Mouse (Mus musculus) spleen, postnatal 10 days (tissue): ENCODE measurements around the gene Ankrd40.

Experiments
- DNase-seq, 2 experiments: peaks; one replicate each; pipeline ENCODE4 v3.0.0; 2021 to 2022; ENCODE audit warnings: low spot score in 2 of 2

Ankrd40 gene

DNA sequence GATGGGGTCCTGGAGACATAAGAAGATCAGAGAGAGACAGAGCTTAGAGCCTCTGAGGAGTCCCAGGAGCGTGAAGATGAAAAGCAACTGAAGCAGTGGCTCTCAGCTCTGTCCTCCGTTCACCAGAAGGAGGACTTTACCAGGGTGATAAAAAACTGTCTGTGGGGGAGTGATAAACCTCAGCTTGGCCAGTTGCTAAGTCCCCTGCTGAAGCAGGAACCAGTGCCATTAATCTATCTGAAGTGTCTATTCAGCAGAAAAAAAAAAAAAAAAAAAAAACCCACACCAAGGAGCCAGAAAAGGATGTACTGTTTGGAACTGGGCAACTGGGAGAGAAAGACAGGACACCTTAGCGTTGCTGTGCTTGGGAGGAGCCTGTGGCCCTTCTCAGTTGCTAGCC lies 23.3 kb downstream of the Ankrd40 start:
- peak in 1 of 2 experiments; percentile 42 for DNase-seq

DNA sequence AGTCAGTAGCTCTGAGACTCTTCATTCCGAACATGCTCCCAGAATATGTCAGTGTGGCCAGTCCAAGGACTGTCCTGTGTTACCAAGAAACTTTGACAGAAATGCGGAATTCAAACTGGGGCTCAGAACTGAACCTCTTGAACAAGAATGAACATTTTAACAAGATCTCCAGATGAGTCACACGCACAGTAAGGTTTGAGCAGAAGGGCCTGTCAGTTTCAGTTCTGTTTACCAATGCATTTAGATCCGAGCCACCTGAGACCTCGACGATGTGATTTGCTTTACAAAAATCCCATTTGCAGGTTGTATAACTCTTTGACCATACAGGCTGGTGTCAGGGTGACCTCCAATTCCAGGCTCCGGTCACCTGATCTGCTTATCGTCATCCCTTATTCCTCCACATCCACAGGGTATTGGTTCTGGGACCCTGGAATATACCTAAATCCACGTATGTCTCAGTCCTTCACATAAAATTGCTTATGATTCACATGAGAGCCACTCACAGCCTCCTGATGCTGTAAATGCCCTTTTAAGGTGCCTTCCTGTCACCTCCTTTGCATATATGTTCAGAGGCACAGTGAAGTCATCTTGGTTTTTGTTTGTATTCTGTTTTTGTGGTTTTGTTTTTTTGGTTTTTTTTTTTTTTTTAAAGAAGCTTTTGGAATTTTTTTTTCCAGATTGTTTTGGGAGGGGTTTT lies 27.9 kb downstream of the Ankrd40 start:
- no peak for DNase-seq

DNA sequence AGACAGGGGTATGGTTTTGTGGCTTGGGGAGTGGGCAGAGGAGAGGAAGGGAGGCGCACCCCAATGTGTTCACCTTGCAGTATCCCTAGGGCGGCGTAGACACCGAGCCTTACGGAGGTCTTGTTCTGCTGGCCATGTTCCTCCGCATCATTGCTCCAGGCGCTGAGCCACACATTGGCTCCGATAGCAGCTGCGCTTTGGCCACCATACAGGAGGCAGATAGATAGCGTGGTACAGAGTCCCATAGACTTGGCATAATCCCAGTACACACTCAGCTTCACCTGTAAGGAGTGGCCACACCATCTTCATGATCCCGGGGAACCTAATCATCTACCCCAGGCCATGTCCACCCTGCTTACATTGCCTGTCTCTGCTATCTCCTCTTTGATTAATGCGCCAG lies 31.4 kb downstream of the Ankrd40 start:
- no peak for DNase-seq

DNA sequence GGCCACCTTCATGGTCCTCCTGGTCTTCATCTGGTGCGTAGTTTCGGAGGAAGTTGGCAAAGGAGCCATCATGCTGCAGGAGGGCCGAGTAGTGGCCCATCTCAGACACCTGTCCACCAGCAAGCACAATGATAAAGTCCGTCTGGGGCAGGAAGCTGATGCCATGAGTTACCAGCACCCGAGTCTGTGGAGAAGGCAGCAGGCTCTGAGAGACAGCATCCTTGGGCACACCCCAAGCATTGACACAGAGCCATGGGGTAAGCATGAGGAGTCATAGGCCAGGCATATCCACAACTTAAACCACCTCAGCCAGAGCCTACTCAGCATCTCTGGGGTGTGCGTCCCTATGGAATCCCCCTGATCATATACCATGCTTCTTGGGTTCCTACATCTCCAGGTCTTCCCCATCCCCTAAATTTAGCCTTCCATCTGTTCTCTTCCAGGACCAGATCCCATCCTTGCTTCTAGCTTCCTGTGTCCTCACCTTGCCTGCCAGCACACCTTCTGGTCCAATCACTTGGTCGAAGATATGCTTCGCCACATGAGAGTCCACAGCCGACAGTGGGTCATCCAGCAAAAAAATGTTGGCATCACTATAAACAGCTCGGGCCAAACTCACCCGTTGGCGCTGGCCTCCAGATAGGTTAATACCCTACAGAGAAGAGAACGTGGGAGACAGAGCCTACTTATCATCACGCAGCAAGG lies 33.5 kb downstream of the Ankrd40 start:
- DNase-seq, result no peak

DNA sequence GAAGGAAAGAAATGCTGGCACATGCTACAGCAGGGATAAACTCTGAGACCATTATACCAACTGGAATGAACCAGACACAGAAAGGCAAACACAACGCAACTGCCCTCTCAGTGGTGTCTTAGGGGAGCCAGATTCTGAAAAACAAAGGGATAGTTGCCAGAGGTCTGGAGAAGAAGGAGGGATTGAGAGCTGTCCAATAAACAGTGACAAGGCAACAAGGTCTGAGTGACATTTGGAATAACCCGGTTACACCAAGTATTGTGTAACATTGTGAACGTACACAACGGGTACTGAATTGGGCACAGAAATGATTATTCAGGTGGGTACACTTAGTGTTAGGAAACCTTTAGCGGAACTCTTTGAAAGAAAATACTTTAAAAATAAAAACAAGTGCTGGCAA lies 34.3 kb downstream of the Ankrd40 start:
- DNase-seq, result no peak

DNA sequence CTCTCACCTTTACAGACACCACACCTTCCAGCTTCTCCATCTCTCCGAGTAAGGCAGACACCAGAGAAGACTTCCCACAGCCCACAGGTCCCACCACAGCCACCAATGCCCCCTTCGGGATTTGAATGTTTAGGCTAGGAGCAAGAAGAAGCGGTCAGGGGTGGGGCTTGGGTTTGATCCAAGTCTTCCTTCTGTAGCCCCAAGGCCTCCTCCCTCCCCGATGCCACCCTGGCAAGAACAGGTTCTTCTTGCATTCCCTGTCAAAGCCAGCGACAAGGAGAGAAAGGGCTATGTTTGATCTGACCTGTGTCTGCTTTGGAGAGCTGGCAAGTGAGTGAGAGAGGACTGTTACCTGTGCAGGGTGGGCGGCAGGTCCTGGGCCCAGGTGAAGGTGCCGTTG lies 35.9 kb downstream of the Ankrd40 start:
- DNase-seq, result no peak

DNA sequence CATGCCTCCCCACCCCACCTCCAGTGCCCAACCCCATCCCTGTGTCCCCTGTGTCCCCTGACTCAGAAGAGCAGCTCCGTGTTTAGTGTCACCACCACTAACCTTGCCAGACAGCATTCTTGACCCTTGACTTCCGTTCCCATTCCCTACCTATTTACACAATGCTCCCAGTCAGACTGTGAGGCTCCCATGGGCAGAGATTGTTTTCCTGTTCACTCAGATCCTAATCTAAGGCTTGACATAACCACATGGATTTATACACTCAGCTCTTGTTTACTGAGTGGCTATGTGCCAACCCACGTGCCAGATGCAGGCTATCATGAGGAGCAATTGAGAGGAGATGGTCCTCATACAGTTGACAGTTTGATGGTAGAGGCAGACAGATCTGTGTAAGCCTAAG lies 37.5 kb downstream of the Ankrd40 start:
- DNase-seq, result no peak

DNA sequence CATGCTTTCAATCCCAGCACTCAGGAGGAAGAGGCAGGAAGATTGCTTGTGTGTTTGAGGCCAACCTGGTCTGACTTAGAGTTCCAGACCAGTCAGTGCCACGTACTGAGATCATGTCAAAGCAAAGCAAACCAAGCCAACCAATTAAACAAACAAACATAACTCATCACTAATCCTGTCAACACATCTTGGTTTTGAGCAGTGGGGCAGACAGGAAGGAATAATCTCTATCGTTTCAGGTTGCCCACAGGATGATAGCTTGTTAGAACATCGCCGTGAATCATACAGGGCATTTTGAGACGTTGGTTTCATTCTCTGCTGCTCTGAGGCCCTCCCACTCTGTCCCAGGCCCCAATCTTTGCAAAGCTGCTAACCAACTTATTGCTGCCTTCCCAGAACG lies 42.2 kb downstream of the Ankrd40 start:
- DNase-seq, result no peak

DNA sequence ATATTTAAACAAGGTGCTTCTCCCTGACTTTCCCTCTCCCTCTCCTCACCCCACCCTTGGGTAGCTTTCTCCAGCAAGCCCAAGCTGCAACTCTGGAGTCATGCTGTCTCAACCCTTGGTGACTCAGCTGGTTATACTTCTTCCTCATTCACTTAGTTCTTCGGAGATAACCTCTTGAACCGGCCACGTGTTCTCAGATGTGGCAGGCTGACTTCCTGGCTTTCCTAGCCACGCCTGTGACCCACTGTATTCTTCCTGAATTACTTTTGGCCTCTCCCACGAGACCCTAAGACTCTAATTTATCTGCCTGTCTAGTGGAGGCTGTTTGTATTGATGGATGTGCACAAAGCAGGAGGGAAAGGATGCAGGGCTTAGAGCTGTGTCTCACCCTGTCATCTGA lies 43.0 kb downstream of the Ankrd40 start:
- no peak for DNase-seq

DNA sequence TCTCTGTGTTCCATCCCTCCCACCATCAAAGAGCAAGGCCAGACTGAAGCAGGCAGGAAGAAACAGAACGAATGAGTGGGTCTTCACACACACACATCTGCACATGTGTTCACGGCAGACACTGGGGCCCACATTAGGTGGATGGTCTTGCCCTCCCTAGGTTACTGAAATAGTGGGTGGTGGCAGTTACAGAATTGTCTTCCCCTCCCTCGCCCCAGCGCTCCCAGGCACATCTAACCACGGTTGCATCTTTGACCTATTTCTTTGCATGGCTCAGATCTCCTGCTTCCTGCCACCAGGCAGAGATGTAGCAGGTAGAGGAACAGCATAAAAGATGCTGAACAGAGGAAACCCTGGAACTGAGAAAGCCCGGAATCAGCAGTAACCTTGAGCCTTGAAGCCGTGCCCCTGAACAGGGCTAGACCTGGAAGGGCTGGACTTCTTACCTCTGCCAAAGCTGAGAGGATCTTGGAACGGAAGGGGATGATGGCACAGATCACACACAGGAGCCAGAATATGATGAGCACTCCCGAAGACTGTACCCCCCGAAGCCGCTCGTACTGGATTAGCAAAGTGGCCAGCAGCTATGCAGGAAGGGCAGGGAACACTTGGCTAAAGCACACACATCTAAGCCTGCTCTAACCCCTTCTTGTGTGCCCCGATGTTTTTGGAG lies 46.6 kb downstream of the Ankrd40 start:
- DNase-seq, result no peak

DNA sequence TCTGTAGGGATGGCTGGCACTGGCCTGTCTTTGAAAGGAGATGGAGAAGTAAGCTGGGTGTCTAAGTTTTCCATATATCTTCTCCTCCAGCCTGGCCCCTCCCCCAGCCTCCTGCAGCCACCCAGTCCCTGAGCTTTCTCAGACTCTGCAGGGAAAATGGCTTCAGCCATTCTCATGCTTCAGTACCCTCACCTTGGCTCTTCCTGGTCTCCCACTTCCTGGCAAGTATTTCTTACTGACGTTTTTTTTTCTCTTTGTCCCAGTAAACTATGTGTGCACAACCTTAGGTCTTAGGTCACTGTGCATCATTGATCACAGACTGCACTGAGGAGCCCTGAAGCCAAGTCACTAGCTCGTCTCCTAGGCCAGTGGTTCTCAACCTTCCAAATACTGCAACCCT lies 51.3 kb downstream of the Ankrd40 start:
- DNase-seq, result no peak

DNA sequence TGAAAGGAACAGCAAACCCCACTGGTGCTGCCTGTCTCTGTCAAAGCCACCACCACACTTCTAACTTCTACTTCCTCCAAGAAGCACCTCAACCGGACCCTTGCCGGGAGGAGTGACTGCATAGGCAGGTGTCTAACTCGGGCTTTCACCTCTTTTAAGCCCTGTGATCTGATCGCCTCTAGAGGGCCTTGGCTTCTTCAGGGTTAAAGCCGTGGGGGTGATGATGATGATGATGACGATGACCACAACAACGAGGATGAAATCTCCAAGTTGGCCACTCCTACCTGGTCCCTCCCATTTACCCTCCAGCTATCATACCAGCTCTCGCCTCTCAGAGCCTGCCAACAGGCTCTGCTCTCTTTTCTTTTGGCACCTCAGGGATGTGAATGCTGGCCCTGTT lies 51.9 kb downstream of the Ankrd40 start:
- no peak for DNase-seq

DNA sequence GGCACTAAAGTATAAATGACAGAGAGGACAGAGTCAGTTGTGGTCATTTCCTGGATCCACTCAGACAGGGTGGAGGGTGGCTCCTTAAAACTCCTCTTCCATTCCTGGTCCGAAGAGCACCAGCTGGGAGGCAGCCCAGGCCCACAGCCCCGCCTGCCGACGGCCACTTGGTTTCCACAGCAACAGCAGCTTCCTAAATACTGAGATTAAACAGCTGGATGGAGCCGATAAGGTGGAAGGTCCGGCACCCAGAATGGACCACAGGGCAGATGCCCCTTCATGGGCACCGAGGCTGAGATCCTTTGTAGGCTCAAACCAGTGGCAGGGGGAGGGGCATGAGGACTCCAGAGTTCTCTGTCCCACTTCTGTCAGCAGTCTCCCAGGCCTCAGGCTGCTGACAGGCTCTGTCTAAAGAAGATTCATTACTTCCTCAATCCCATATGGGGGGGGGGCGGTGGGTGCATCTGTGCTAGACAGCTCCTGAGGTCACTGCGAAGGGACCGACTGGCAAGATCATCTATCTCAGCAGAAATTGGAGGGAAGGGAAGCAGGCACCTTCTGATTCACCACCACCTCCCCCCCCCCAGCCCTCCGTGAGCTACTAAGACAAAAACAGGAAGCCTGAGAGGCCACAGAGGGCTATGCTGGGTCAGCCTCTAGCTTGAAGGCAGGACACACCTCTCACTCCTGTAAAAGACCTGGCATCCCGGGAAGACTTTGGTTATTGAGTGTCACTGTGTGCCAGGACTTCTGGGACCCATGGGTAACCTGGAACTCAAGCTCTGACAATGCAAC lies 58.4 kb downstream of the Ankrd40 start:
- DNase-seq, result peak; percentile 32 to 56

DNA sequence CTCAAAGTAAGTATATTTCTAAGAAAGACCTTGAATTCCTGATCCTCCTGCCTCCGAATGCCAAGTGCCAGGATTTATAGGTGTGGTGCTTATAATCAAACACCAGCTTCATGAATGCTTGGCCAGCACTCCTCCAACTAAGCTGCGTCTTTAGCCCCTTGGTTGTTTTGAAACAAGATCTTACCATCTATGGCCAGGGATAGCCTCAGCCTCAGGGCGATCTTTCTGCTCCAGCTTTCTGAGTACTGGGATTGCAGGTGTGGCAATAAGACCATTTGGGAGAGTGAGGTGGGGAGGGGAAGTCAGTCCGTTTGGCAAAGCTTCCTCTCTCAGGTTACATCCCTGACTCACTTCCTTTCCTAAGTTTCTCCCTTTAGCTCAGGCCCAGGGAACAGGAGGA lies 60.0 kb downstream of the Ankrd40 start:
- DNase-seq, result no peak

DNA sequence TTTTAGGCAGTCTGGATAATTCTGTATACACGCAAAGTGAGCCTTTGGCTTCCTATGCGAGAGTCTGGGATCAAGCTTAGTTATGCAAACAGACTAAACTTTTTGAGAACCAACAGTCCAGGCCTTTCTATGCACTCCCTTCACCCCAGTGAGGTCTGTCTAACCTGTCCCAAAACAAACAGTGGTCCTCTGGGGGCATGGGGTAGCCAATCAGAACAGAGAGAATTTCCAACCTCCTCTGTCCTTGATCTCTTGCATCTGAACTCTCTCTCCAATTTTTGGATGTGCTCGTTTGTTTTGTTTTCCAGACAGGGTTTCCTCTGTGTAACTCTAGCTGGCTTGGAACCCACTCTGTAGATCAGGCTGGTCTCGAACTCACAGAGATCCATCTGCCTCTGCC lies 61.2 kb downstream of the Ankrd40 start:
- DNase-seq, result no peak

DNA sequence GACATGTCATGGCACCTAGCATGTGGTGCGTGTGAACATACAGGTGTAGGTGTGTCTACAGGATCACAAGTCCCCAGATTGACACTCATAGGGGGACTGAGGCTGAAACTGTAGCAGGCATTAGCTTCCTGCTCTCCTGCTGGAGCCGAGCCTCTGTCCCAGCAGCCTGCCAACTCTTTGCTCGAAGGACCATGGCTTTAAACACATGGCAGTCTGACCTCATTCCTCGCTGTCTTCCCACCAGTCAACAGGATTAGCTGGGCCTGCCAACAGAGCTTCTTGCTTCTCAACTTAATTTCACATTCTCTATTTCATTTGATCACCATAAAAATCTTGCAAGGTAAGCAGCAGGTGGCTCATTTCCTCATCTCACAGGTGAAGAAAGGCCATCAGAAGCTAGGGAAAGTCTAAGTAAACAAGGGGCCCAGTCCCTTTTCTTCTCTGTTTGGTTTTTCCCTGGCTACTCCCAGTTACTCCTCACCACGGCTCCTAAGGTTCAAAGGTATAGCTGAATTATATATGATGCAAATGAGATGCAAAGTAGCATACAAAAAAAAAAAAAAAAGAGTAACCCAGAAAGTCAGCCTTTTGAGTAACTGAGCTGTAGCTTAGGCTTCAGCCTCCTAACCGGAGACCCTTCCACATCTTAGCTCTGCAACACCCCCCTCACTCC lies 62.1 kb downstream of the Ankrd40 start:
- DNase-seq, result no peak

DNA sequence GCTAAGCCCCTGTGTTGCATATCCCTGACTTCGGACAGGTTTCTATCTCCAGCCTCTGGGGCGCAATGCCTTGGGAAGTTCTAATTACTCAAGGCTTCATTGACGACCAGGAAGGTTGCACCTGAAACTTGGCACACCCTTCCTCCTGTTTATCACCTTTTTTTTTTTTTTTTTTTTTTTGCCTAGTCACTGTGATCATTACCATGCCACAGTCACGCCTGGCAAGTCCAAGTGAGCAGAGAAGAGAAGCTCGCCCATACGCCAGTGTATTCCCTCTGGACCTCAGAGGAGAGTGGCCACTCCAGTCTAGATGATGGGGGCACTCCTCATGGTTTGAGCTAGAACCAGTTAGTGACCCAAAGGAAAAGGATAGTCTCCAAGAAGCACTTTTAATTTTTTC lies 63.0 kb downstream of the Ankrd40 start:
- no peak for DNase-seq
